Mouse (Mus musculus) right cerebral cortex, postnatal 10 days (tissue): ENCODE measurements around the gene Smok3c.
"Not testable (repeated sequence)": the region's sequence is repeated elsewhere in the genome, so short reads cannot be mapped to it uniquely, and the experiment has no call there.

Experiments
- DNase-seq, 2 experiments: peaks; one replicate each; pipeline ENCODE4 v3.0.0; 2021; ENCODE audit warnings: low spot score in 2 of 2

Gene Smok3c

DNA sequence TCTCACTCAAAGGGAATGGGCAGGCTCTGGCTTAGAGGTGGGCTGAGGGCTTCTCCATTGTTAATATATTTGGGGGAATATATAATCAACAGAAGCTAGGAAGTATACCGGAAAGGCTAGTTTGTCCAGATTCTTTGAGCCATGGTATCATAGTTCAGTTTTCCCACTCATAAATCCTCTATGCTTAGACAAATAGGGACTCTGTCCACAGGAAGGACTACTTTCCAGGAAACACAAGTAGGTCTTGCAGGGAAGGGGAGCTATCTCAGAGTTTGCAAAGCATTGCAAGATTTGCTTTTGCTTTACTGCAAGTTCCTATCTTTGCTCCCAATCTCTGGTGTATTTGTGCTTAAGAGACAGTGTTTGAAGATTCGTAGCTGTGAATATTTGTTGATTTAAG is 52.0 kb downstream of the Smok3c start:
- no peak for DNase-seq

DNA sequence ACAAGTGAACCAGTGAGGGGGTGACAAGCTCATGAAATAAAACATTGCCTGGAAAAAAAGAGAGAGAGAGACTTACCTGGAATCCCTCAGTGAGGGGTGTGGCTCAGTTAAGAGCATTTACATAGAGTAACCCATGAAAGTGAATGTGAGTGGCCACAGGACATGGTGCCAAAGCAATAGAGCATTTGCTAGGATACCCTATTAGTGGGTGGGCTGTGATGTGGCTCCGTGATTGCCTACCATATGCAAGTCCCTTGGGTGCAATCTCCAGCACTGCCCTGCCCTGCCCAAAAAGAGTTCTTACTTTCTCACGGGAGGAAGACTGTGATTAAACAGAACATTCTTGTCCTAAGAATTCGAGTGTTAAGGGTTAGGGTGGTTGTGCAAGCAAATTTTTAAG is 54.1 kb downstream of the Smok3c start:
- DNase-seq: no peak

DNA sequence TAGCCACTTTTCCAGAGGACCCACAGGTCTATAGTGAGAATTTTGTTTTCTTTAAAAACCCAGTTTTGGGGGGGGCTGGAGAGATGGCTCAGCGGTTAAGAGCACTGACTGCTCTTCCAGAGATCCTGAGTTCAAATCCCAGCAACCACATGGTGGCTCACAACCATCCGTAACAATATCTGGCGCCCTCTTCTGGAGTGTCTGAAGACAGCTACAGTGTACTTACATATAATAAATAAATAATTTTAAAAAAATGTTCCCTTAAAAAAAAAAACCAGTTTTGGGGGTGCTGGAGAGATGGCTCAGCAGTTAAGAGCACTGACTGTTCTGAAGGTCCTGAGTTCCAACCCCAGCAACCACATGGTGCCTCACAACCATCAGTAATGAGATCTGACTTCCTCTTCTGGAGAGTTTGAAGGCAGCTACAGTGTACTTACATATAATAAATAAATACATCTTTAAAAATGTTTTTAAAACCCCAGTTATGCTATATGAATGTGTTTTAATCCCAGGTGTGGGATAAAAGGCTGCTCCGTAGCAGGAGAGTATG is 56.9 kb downstream of the Smok3c start:
- not testable (repeated sequence) for DNase-seq
